Mouse (Mus musculus): ENCODE results near the gene Rerg.

The Rerg gene

GRCm38 (mm10) chr6:137163061-137163460 lies 7.2 kb downstream of the Rerg start:
- no peak for DNase-seq (ENCODE audit: low read depth, low spot score)

GRCm38 (mm10) chr6:137162481-137162880 lies 7.8 kb downstream of the Rerg start:
- no peak for DNase-seq (ENCODE audit: low read depth, low spot score)

GRCm38 (mm10) chr6:137161491-137162088 lies 8.7 kb downstream of the Rerg start:
- no peak for DNase-seq (ENCODE audit: low read depth, low spot score)

- DNase-seq (ENCODE audit: low read depth, low spot score), result no peak
Observed at GRCm38 (mm10) chr6:137159372-137159926, 10.8 kb downstream of the Rerg start.

DNA sequence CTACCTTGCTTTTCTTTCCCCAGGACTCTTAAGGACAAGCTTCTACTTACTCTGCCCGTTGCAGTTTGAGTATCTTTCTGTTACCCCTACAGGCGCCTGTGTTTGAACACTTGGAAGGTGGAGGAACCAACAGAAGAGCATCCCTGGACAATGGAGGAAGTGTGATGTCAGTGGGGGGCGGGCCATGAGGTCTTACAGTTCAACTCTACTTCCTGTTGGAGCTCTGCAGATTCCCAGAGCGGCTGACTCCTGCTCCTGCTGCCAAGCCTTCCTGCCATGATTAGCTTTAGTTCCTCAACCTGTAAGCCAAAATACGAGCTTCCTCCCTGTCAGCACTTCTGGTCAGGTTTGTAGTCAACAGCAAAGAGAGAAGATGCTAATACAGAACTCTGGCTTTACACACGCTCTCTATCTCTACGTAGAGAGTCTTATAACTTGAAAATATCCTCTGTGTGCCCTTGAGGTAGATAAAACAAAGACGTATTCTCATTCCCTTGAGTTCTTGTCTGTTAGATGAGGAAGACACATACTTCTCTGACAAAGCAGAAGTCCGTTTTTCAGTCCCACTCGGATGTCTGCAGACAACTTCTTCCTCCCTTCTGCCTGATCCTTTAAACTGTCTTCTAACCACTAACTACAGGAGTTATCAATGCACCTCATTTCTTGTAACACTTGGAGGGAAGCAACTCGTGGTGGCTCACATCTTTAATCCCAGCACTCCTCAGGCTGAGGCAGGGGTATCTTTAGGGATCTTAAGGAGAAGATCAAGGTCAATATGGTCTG lies 13.7 kb downstream of the Rerg start:
- no peak for DNase-seq (ENCODE audit: low read depth, low spot score)

DNA sequence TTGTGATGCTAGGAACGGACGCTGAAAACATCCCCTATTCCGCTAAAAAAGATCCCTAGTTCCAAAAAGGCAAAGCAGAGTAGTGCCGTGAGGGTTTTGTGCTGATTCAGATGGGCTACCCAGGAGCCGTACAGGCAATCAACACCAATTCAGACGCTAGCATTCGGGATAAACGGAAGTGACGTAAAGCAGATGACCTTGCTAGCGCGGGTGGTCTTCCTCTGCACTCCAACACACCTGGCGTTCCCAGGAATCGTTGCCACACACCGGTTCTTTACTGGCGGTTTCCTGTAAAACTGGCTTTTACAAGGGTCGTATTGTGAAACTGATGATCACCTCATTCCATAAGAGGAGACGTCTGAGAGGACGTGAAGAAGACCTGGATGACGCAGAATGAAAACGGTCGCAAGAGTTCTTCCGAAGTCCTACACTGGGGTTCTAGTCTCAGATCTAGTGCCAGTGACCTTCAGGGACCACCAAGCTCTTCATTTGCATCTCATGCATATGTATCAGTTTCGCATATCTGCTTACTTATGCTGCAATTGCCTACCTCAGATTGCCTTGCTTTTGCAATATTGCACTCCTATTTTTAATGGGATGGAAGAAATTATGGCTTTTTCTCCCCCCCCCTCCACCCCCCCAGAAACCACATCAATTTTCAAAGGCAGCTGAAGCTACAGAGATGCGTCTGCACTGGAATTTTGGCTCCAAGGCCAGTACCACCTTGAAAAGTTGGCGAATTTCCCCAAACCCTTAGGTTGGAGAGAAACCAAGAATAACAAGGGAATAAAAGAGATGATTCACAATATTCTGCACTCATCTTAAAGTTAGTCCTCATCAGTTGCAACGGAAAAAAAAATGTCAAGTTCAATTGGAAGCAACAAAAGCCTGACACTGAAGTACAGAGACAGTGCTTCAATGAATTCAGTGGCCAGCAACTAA lies 14.8 kb downstream of the Rerg start:
- no peak for DNase-seq (ENCODE audit: low read depth, low spot score)

- DNase-seq (ENCODE audit: low read depth, low spot score), result no peak
Observed at GRCm38 (mm10) chr6:137153021-137153420, 17.3 kb downstream of the Rerg start.

- no peak for DNase-seq (ENCODE audit: low read depth, low spot score)
Observed at GRCm38 (mm10) chr6:137151015-137151414, 19.3 kb downstream of the Rerg start.

GRCm38 (mm10) chr6:137149833-137150232 lies 20.5 kb downstream of the Rerg start:
- DNase-seq (ENCODE audit: low read depth, low spot score), result no peak

DNA sequence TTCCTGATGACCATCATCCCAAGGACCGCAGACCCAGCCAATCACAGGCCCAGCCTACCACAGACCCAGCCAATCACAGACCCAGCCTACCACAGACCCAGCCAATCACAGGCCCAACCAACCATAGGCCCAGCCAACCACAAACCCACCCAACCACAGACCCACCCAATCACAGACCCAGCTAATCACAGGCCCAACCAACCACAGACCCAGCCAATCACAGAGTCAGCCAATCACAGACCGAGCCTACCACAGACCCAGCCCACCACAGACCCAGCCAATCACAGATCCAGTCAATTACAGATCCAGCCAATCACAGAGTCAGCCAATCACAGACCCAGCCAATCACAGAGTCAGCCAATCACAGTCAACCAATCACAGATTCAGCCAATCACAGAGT lies 23.4 kb downstream of the Rerg start:
- no peak for DNase-seq (ENCODE audit: low read depth, low spot score)

GRCm38 (mm10) chr6:137145611-137146010 lies 24.7 kb downstream of the Rerg start:
- no peak for DNase-seq (ENCODE audit: low read depth, low spot score)

DNA sequence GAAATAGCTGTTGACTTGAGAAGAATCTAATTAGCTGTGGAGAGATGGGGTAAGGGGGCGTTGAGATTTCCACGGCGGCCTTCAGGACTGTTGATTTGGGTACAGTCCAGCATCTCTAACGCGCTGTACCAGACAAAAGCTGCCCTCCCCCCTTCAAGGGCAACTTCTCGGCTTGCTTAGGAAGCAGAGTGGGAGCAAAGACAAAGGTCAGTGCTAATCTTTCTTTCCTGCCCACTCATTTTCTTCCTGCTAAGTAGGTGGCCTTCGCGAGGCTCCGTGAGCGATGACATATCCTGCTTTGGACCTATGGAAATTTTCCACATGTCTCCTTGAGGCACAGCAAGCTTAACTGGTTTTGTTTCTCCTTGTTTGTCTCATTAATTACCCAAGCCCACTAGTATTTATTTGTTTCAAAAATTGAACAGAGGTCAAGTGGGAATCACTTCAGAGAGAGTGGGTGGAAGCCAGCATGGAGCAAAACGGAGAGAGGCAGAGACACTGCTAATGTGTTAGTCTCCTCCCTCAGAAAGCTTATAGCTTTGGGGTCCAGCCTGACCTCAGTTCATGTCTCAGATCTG lies 25.2 kb downstream of the Rerg start:
- DNase-seq (ENCODE audit: low read depth, low spot score), result no peak

DNA sequence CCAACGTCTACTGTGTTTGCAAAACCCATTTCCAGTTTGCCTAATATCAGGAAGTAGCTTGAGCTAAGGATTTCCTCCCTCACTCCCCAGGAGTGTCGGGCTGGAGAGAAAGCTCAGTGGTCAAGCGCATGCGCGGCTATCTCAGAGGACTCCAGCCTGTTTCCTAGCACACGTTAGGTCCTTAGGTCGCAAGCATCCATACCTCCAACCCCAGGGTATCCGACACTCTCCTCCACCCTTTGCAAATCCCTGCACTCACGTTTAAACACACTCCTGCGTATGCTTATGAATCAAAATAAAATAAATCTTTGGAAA lies 25.8 kb downstream of the Rerg start:
- DNase-seq (ENCODE audit: low read depth, low spot score), result no peak

- no peak for DNase-seq (ENCODE audit: low read depth, low spot score)
Observed at GRCm38 (mm10) chr6:137143818-137144525, 26.3 kb downstream of the Rerg start.

GRCm38 (mm10) chr6:137142796-137143195 lies 27.5 kb downstream of the Rerg start:
- DNase-seq (ENCODE audit: low read depth, low spot score), result peak; percentile 66

DNA sequence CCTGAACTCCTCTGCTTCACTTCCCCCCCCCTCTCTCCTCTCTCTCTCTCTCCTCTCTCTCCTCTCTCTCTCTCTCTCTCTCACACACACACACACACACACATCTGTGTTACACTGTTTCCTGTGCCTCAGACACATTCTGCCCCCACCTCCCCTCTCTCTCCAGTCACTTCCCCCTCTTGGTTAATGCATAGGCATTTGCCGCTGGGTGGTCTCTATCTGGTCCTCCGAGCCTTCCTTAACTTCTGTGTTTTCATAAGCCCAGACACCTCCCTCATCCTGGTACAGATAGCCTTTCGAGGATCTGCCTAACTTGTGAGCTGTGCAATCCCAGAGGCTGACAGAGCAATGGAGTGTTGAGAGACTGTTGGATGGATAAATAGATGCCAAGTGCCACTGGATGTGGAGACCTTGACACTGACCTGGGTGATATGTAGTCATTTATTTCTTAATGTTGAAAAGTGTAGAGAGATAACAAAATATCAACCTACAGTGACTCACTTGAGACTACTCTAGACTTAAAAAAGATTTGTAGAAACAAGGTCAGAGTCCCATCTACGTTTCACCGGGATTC lies 29.0 kb downstream of the Rerg start:
- no peak for DNase-seq (ENCODE audit: low read depth, low spot score)

DNA sequence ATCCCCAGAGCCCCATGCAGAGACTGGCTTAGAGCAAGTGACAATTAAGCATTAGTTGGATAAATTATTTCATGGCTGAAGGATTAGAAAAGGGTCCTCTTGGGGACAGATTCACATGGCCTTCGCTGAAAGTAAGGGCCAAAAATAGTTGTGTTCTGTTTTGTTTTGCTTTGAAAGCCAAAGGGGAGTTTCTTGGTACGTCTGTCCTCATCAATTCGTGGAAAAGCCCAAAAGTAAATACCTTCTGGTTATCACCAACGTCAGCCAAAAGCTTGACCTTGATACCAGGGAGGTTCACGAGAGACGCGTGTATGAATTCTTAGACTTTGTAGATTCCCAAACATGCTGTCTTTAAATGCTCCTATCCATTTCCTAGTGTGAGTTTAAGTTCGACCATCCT lies 31.5 kb downstream of the Rerg start:
- no peak for DNase-seq (ENCODE audit: low read depth, low spot score)

DNA sequence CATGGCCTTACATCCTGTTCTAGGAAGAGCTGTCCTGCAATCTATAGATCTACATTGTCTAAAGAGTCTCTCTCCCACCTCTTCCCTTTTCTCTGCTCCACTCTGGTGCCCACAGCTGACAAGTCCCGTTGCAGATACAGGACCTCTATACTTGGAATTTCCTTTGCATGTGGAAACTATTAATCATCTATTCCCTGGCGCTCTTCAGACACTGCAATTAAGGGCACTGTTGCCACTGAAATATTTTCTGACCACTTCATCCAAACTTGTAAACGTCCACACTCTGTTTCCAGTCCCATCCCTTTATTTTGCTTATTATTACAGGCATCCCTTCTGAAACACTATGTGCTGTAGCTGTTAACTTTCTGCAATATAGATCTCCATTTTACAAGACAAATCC lies 31.9 kb downstream of the Rerg start:
- no peak for DNase-seq (ENCODE audit: low read depth, low spot score)

DNA sequence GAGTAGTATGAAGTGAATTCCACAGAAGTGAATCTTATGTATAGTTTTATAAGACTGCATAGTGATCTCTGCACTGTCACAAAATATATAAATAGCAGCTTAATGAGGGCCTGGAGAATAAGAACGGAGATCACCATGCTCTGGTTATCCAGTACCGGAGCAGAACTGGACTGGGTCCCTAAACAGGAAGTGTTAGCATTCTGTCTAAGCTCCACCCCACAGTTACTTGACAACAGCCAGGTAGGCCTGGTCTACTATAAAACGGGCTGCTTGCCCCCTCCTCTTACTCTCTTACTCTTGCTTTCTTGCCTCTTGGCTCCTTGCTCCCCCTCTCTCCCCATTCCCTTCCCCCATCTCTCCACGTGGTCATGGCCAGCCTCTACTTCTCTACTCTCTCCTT lies 33.9 kb downstream of the Rerg start:
- DNase-seq (ENCODE audit: low read depth, low spot score), result no peak

- peak; percentile 55 for DNase-seq (ENCODE audit: low read depth, low spot score)
Observed at GRCm38 (mm10) chr6:137135506-137136391, 34.5 kb downstream of the Rerg start.

Data from mesoderm, embryonic 11.5 days (tissue).